In the genomic region with DNA sequence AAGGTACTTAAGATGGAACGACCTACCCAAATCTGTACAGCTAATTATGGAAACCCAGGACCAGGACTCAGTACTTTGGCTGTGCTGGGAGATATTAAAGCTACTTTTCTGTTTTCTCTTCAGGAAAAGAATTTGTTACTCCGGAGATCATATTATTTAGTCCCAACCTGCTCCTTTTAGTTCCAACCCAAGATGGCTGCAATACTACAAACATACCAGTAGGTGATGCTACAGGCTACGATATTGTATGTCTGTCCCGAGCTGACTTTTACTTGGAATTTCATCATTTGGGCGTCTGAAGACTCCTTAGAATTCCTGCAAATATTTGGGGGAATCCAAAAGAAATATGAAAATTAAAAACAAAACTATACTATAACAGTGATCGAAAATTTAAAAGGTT, we compare ENCODE assay signal across 10 mouse cellular contexts. TPM values are rescaled to one million over a fixed set of nuclear protein-coding genes. Genes with fewer than 3 reads are reported as not detected.
DNase-seq lines count a peak whose midpoint lies in the region; ATAC-seq and TF ChIP-seq lines count a peak whose summit lies in the region.
"Had no signal": no experiment of that assay in that cellular context is flagged by ENCODE, and none has a peak within 500 bp of the region (broad histone marks: within the 10 kb centered on the region; RNA-seq: fewer than 3 reads in every experiment).

No protein-coding gene starts in this region.

- no peak for TF ChIP-seq POLR2A in thymus, adult 2 months (IDR thresholded peaks at IDR 0.05; ENCODE audit: control insufficient read depth, extremely low read depth, insufficient read depth, low read length, poor library complexity)

- no peak overlapping the region for H3K27ac ChIP-seq in hindbrain, embryonic 14.5 days
- no peak overlapping the region for H3K27ac ChIP-seq in hindbrain, embryonic 13.5 days
- H3K27ac ChIP-seq in thymus, adult 2 months (ENCODE audit: control insufficient read depth, insufficient read depth, low read length): no peak overlapping the region
- H3K27ac ChIP-seq: embryonic facial prominence, embryonic 15.5 days; macrophage had no signal

- no peak overlapping the region for H3K4me3 ChIP-seq in hindbrain, embryonic 14.5 days (replicated peaks; ENCODE audit: low read length)
- H3K4me3 ChIP-seq in hindbrain, embryonic 13.5 days: no peak overlapping the region
- no peak overlapping the region for H3K4me3 ChIP-seq in thymus, adult 2 months (ENCODE audit: control insufficient read depth, insufficient read depth, low read length)
- H3K4me3 ChIP-seq: embryonic facial prominence, embryonic 15.5 days had no signal

- no peaks in the 10 kb centered on the region for H3K9me3 ChIP-seq in hindbrain, embryonic 14.5 days (ENCODE audit: control insufficient read depth, low read length)
- H3K9me3 ChIP-seq in hindbrain, embryonic 13.5 days: no peaks in the 10 kb centered on the region
- H3K9me3 ChIP-seq: embryonic facial prominence, embryonic 15.5 days had no signal

- ATAC-seq in hindbrain, embryonic 14.5 days (ENCODE audit: low FRiP score): no peak
- ATAC-seq in hindbrain, embryonic 13.5 days (ENCODE audit: low FRiP score): no peak

- no peak overlapping the region; the same call in 1 of the 2 replicates for H3K4me2 ChIP-seq in hindbrain, embryonic 14.5 days (replicated peaks)
- no peak overlapping the region for H3K4me2 ChIP-seq in hindbrain, embryonic 13.5 days
- H3K4me2 ChIP-seq: embryonic facial prominence, embryonic 15.5 days had no signal

- no peak overlapping the region for H3K9ac ChIP-seq in hindbrain, embryonic 14.5 days
- no peak overlapping the region for H3K9ac ChIP-seq in hindbrain, embryonic 13.5 days
- H3K9ac ChIP-seq: embryonic facial prominence, embryonic 15.5 days had no signal

- no peak for TF ChIP-seq CTCF in thymus, adult 2 months (IDR thresholded peaks at IDR 0.05; ENCODE audit: borderline replicate concordance, control insufficient read depth, extremely low read depth, insufficient read depth, low read length, poor library complexity)

- H3K27me3 ChIP-seq in hindbrain, embryonic 14.5 days (ENCODE audit: control insufficient read depth, insufficient read depth, low read length): no peaks in the 10 kb centered on the region
- H3K27me3 ChIP-seq in hindbrain, embryonic 13.5 days: 0 out of 2 replicates have a peak, but pooled peaks cover 5% of the 10 kb centered on the region
- no peaks in the 10 kb centered on the region for H3K27me3 ChIP-seq in thymus, adult 2 months (ENCODE audit: control insufficient read depth, insufficient read depth, low read length)

- no peaks in the 10 kb centered on the region for H3K4me1 ChIP-seq in hindbrain, embryonic 14.5 days (replicated peaks; ENCODE audit: control insufficient read depth, insufficient read depth, low read length)
- H3K4me1 ChIP-seq in hindbrain, embryonic 13.5 days (replicated peaks): peaks cover 6% of the 10 kb centered on the region
- H3K4me1 ChIP-seq in thymus, adult 2 months (replicated peaks; ENCODE audit: control insufficient read depth, insufficient read depth, low read length): no peaks in the 10 kb centered on the region
- H3K4me1 ChIP-seq: embryonic facial prominence, embryonic 15.5 days had no signal

- DNase-seq in hindbrain, embryonic 14.5 days (ENCODE audit: low spot score): peak; percentile 85
- peak; percentile 50 for DNase-seq in thymus, postnatal 0 days (ENCODE audit: low spot score)
- DNase-seq in thymus, adult 2 months: no peak
- peak; percentile 44 for DNase-seq in embryo, embryonic 11.5 days (ENCODE audit: low read depth, low spot score)
- DNase-seq in naive thymus-derived CD4-positive, alpha-beta T cell, adult 2 months (ENCODE audit: low read depth): peak; percentile 68
- DNase-seq in spleen, postnatal 4 days (ENCODE audit: low spot score in 2 of 2): no peak
- no peak for DNase-seq in gastrocnemius, postnatal 4 days (ENCODE audit: low spot score in 2 of 2)

- 9% methylated on average over 6 of the region's 6 CpGs for WGBS in hindbrain, embryonic 14.5 days
- WGBS in hindbrain, embryonic 13.5 days: 8% methylated on average over 6 of the region's 6 CpGs
- WGBS in thymus, adult 2 months: 5% methylated on average over 6 of the region's 6 CpGs

- H3K36me3 ChIP-seq in hindbrain, embryonic 14.5 days (replicated peaks; ENCODE audit: control insufficient read depth, insufficient read depth): no peaks in the 10 kb centered on the region
- H3K36me3 ChIP-seq in hindbrain, embryonic 13.5 days: no peaks in the 10 kb centered on the region
- no peaks in the 10 kb centered on the region for H3K36me3 ChIP-seq in thymus, adult 2 months (ENCODE audit: control insufficient read depth, insufficient read depth, low read length)
- H3K36me3 ChIP-seq: embryonic facial prominence, embryonic 15.5 days had no signal

RNA-seq across cellular contexts. Expression of gene Pigm, which starts 32.6 kb away (rescaled TPM):
- polyA plus RNA-seq in hindbrain, embryonic 14.5 days (2014; fragmentation: Nextera tagmentation; extraction: Ambion mirVana): 5.6 and 5.9 TPM in 2 replicates
- 4.7 and 4.9 TPM in 2 replicates for polyA plus RNA-seq in hindbrain, embryonic 13.5 days (2015; fragmentation: Nextera tagmentation; extraction: Ambion mirVana)
- polyA plus RNA-seq in thymus, postnatal 0 days (2015; fragmentation: Nextera tagmentation; extraction: Ambion mirVana): 5.6 and 6.5 TPM in 2 replicates
- polyA plus RNA-seq in thymus, adult 2 months (2012; rRNA removed): 20.8 and 25.3 TPM in 2 replicates
- total RNA-seq in gastrocnemius, postnatal 4 days (2021): 1 to 10 TPM; 7.7 to 9.7 TPM

Comparison
In these comparisons a context has a peak if more than half of its experiments do, and no peak if none do; other contexts are left out.
1. DNase-seq: peak in hindbrain, embryonic 14.5 days (single experiment), thymus, postnatal 0 days (single experiment), embryo, embryonic 11.5 days (single experiment) and naive thymus-derived CD4-positive, alpha-beta T cell, adult 2 months (single experiment); none in thymus, adult 2 months (single experiment), spleen, postnatal 4 days (0 of 2) and gastrocnemius, postnatal 4 days (0 of 2).